Mouse (Mus musculus) hindbrain, embryonic 11.5 days (tissue): ENCODE measurements around the gene Anks4b. TPM values are rescaled to one million over a fixed set of nuclear protein-coding genes. Genes with fewer than 3 reads are reported as not detected.

Source experiments
- ATAC-seq: fragments of 200-750 bp; cut with Nextera tagmentation; 2 replicates; pipeline ENCODE4 v1.8.0; 2017; ENCODE audit warnings: mild to moderate bottlenecking, moderate TSS enrichment, moderate library complexity; ENCODE audit not compliant: low FRiP score
- DNase-seq: peaks from one replicate; pipeline ENCODE4 v3.0.0-alpha.2; 2015; ENCODE audit warnings: low spot score
- H3K27ac ChIP-seq: fragments of 300-500 bp; sonication (generic); 2 replicates; pipeline ENCODE4 v1.5.1; 2014; ENCODE audit warnings: mild to moderate bottlenecking, low read depth, low read length
- H3K27me3 ChIP-seq: fragments of 300-500 bp; sonication (generic); 2 replicates; pipeline ENCODE4 v1.6.1; 2014; ENCODE audit warnings: mild to moderate bottlenecking, low read length, moderate library complexity, mixed read lengths; ENCODE audit not compliant: control insufficient read depth, insufficient read depth
- H3K36me3 ChIP-seq: fragments of 300-500 bp; sonication (generic); 2 replicates; pipeline ENCODE4 v1.6.1; 2014; ENCODE audit warnings: mild to moderate bottlenecking, low read length, moderate library complexity, mixed read lengths; ENCODE audit not compliant: control insufficient read depth, insufficient read depth
- H3K4me1 ChIP-seq: fragments of 300-500 bp; sonication (generic); replicated peaks from 2 replicates; pipeline ENCODE4 v1.6.1; 2014; ENCODE audit warnings: low read length, mixed read lengths; ENCODE audit not compliant: control insufficient read depth, insufficient read depth
- H3K4me2 ChIP-seq: fragments of 300-500 bp; sonication (generic); replicated peaks from 2 replicates; pipeline ENCODE4 v1.6.1; 2014; ENCODE audit warnings: mild to moderate bottlenecking, low read depth, low read length
- H3K4me3 ChIP-seq: fragments of 300-500 bp; sonication (generic); 2 replicates; pipeline ENCODE4 v1.5.1; 2014; ENCODE audit warnings: low read depth, low read length
- H3K9ac ChIP-seq: fragments of 300-500 bp; sonication (generic); 2 replicates; pipeline ENCODE4 v1.6.1; 2014; ENCODE audit warnings: low read depth, low read length
- H3K9me3 ChIP-seq: fragments of 300-500 bp; sonication (generic); 2 replicates; pipeline ENCODE4 v1.6.1; 2016; ENCODE audit warnings: low read length; ENCODE audit not compliant: control insufficient read depth
- WGBS: fragments of 180-500 bp; shearing (Covaris S2); extraction: QIAGEN DNeasy Blood & Tissue Kit; methylation state at CpG from one replicate; pipeline ENCODE4 v1.1.7; 2014; 5-methylcytosine and 5-hydroxymethylcytosine counted together
- polyA plus RNA-seq: library from polyadenylated mRNA; unstranded; fragments of >200 nt; fragmentation: Nextera tagmentation; extraction: Ambion mirVana; gene quantifications from 2 replicates; pipeline ENCODE4 v1.2.1, GENCODE M21; 2014

The Anks4b gene
- polyA plus RNA-seq, 1 experiment from 2014 or later = 0.08 TPM

GRCm38 (mm10) chr7:120180547-120180946 is 6.9 kb downstream of the Anks4b start:
- Histone ChIP-seq H3K27ac (no peak overlapping the region), H3K4me1 (no peaks in the 10 kb centered on the region), H3K4me2 (no peak overlapping the region), H3K9me3 (no peaks in the 10 kb centered on the region), H3K4me3 (no peak overlapping the region), H3K36me3 (no peaks in the 10 kb centered on the region), H3K9ac (no peak overlapping the region), H3K27me3 (no peaks in the 10 kb centered on the region)
- no peak for DNase-seq
- no peak for ATAC-seq
- 88% methylated on average over 5 of the region's 5 CpGs for WGBS

- no peak overlapping the region for H3K4me2 ChIP-seq
- no peaks in the 10 kb centered on the region for H3K27me3 ChIP-seq
- no peaks in the 10 kb centered on the region for H3K4me1 ChIP-seq
- no peak overlapping the region for H3K27ac ChIP-seq
- no peaks in the 10 kb centered on the region for H3K9me3 ChIP-seq
- 93% methylated on average over 4 of the region's 4 CpGs for WGBS
- no peaks in the 10 kb centered on the region for H3K36me3 ChIP-seq
- ATAC-seq (no peak), DNase-seq (no peak)
- no peak overlapping the region for H3K4me3 ChIP-seq
- H3K9ac ChIP-seq = no peak overlapping the region
These were observed 8.0 kb downstream of the Anks4b start for GRCm38 (mm10) chr7:120181401-120182230.

GRCm38 (mm10) chr7:120182891-120183290 is 9.2 kb downstream of the Anks4b start:
- Histone ChIP-seq H3K27ac (no peak overlapping the region), H3K4me2 (no peak overlapping the region), H3K9ac (no peak overlapping the region), H3K4me1 (no peaks in the 10 kb centered on the region), H3K36me3 (no peaks in the 10 kb centered on the region), H3K9me3 (no peaks in the 10 kb centered on the region), H3K4me3 (no peak overlapping the region), H3K27me3 (no peaks in the 10 kb centered on the region)
- DNase-seq (no peak), ATAC-seq (no peak)

- no peaks in the 10 kb centered on the region for H3K4me1 ChIP-seq
- no peak overlapping the region for H3K4me2 ChIP-seq
- no peak overlapping the region for H3K9ac ChIP-seq
- WGBS = 89% methylated on average over 5 of the region's 5 CpGs
- H3K27me3 ChIP-seq = no peaks in the 10 kb centered on the region
- no peak overlapping the region for H3K4me3 ChIP-seq
- no peaks in the 10 kb centered on the region for H3K9me3 ChIP-seq
- ATAC-seq (no peak), DNase-seq (no peak)
- no peaks in the 10 kb centered on the region for H3K36me3 ChIP-seq
- H3K27ac ChIP-seq = no peak overlapping the region
These were observed 15.3 kb downstream of the Anks4b start for GRCm38 (mm10) chr7:120188946-120189345.

- ATAC-seq (no peak), DNase-seq (no peak)
- no peaks in the 10 kb centered on the region for H3K9me3 ChIP-seq
- no peaks in the 10 kb centered on the region for H3K27me3 ChIP-seq
- no peaks in the 10 kb centered on the region for H3K36me3 ChIP-seq
- H3K4me1 ChIP-seq = no peaks in the 10 kb centered on the region
- H3K9ac ChIP-seq = no peak overlapping the region
- WGBS = 77% methylated on average over 8 of the region's 8 CpGs
- no peak overlapping the region for H3K4me3 ChIP-seq
- no peak overlapping the region for H3K4me2 ChIP-seq
- no peak overlapping the region for H3K27ac ChIP-seq
These were observed 15.9 kb downstream of the Anks4b start for GRCm38 (mm10) chr7:120189369-120190149.

- H3K4me3 ChIP-seq = no peak overlapping the region
- DNase-seq (no peak), ATAC-seq (no peak)
- no peaks in the 10 kb centered on the region for H3K4me1 ChIP-seq
- no peak overlapping the region for H3K4me2 ChIP-seq
- 69% methylated on average over 8 of the region's 8 CpGs for WGBS
- no peak overlapping the region for H3K27ac ChIP-seq
- H3K27me3 ChIP-seq = no peaks in the 10 kb centered on the region
- no peak overlapping the region for H3K9ac ChIP-seq
- no peaks in the 10 kb centered on the region for H3K9me3 ChIP-seq
- no peaks in the 10 kb centered on the region for H3K36me3 ChIP-seq
These were observed 16.6 kb downstream of the Anks4b start for GRCm38 (mm10) chr7:120190150-120190665.

GRCm38 (mm10) chr7:120192207-120192606 is 18.5 kb downstream of the Anks4b start:
- DNase-seq (no peak), ATAC-seq (no peak)
- Histone ChIP-seq H3K4me2 (no peak overlapping the region), H3K4me3 (no peak overlapping the region), H3K9me3 (no peaks in the 10 kb centered on the region), H3K27ac (no peak overlapping the region), H3K9ac (no peak overlapping the region), H3K27me3 (no peaks in the 10 kb centered on the region), H3K4me1 (no peaks in the 10 kb centered on the region), H3K36me3 (no peaks in the 10 kb centered on the region)
- 66% methylated on average over 3 of the region's 3 CpGs for WGBS

GRCm38 (mm10) chr7:120192816-120193215 is 19.2 kb downstream of the Anks4b start:
- WGBS = 88% methylated on average over 6 of the region's 6 CpGs
- no peak for ATAC-seq

More at GRCm38 (mm10) chr7:120192816-120193215, 19.2 kb downstream of the Anks4b start:
- H3K9ac ChIP-seq = no peak overlapping the region
- no peaks in the 10 kb centered on the region for H3K4me1 ChIP-seq
- DNase-seq = no peak
- H3K4me2 ChIP-seq = no peak overlapping the region
- H3K36me3 ChIP-seq = no peaks in the 10 kb centered on the region
- H3K27me3 ChIP-seq = no peaks in the 10 kb centered on the region
- H3K9me3 ChIP-seq = no peaks in the 10 kb centered on the region
- H3K4me3 ChIP-seq = no peak overlapping the region
- no peak overlapping the region for H3K27ac ChIP-seq
